Mouse (Mus musculus) midbrain, embryonic 13.5 days (tissue): ENCODE measurements at regions not wholly inside any gene's neighbourhood (a gene's known extent, or its start where the extent isn't known, plus 50 kb on each side); places are given as distances from the start of the nearest gene placed in this dataset.
A peak's percentile ranks its signal among the peaks of the same experiment; 100 is the strongest.

ENCODE experiments used
- ATAC-seq: fragments of 200-750 bp; cut with Nextera tagmentation; 2 replicates; pipeline ENCODE4 v1.8.0; 2017; ENCODE audit warnings: mild to moderate bottlenecking, moderate TSS enrichment, moderate library complexity
- H3K27ac ChIP-seq: fragments of 300-500 bp; sonication (generic); 2 replicates; pipeline ENCODE4 v1.5.1; 2015; ENCODE audit warnings: inconsistent platforms, mild to moderate bottlenecking, moderate library complexity
- H3K27me3 ChIP-seq: fragments of 300-500 bp; sonication (generic); 2 replicates; pipeline ENCODE4 v1.6.1; 2015; ENCODE audit warnings: mild to moderate bottlenecking, inconsistent platforms
- H3K36me3 ChIP-seq: fragments of 300-500 bp; sonication (generic); 2 replicates; pipeline ENCODE4 v1.6.1; 2015; ENCODE audit warnings: mild to moderate bottlenecking, inconsistent platforms
- H3K4me1 ChIP-seq: fragments of 300-500 bp; sonication (generic); replicated peaks from 2 replicates; pipeline ENCODE4 v1.6.1; 2015; ENCODE audit warnings: inconsistent platforms
- H3K4me2 ChIP-seq: fragments of 300-500 bp; sonication (generic); replicated peaks from 2 replicates; pipeline ENCODE4 v1.6.1; 2015; ENCODE audit warnings: moderate library complexity, mild to moderate bottlenecking, inconsistent platforms
- H3K4me3 ChIP-seq: fragments of 300-500 bp; sonication (generic); replicated peaks from 2 replicates; pipeline ENCODE4 v1.5.1; 2015; ENCODE audit warnings: mild to moderate bottlenecking, inconsistent platforms
- H3K9ac ChIP-seq: fragments of 300-500 bp; sonication (generic); replicated peaks from 2 replicates; pipeline ENCODE4 v1.6.1; 2015; ENCODE audit warnings: mild to moderate bottlenecking, inconsistent platforms
- H3K9me3 ChIP-seq: fragments of 300-500 bp; sonication (generic); 2 replicates; pipeline ENCODE4 v1.6.1; 2016; ENCODE audit warnings: mild to moderate bottlenecking, inconsistent platforms
- WGBS: fragments of 180-500 bp; shearing (Covaris S2); methylation state at CpG from one replicate; pipeline ENCODE4 v1.1.7; 2015; 5-methylcytosine and 5-hydroxymethylcytosine counted together

DNA sequence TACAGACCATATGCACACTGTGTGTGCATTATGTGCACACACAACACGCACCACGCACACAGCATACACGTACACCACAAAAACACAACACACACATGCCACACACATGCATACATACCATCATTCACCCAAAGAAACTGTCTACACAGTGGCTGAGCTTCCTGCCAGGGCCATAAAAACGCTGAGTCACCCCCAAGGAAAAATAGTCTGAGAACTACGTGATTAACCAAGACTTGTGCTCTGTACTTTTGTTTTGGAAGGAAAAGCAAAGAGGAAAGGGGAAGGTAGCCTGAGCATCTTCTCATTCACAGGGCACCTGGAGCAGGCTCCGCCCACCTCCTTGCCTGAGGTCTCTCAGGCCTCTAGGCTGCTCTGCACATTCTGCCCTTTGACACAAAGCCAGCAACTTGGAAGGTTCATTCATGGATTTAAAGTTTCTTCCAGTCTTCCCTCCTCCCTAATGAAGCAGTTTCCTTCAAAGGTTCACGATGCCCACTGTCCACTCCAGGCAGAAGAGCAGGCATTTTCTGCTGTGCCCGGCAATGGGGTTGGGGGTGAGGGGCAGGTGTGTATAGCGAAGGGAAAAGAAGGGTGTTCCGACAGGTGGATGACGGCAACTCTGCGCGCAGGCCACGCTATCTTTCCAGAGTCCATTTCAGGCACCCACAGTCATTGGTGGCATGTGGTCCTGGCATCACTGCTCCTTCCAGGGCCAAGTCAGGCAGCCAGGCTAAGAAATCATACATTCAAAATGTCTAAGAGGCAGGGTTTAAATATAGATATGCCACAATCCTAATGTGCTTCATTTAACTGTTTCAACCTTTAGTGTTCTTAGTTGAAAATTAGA lies 333.9 kb downstream of the 1500009L16Rik start:
- ATAC-seq, result no peak
- no peak overlapping the region for H3K9ac ChIP-seq
- H3K27ac ChIP-seq, result no peak overlapping the region
- 88% methylated on average over 14 of the region's 14 CpGs for WGBS
- H3K9me3 ChIP-seq, result no peaks in the 10 kb centered on the region
- no peak overlapping the region for H3K4me3 ChIP-seq
- no peaks in the 10 kb centered on the region for H3K27me3 ChIP-seq
- H3K36me3 ChIP-seq, result no peaks in the 10 kb centered on the region
- H3K4me2 ChIP-seq, result no peak overlapping the region
- peaks cover 32% of the 10 kb centered on the region for H3K4me1 ChIP-seq

DNA sequence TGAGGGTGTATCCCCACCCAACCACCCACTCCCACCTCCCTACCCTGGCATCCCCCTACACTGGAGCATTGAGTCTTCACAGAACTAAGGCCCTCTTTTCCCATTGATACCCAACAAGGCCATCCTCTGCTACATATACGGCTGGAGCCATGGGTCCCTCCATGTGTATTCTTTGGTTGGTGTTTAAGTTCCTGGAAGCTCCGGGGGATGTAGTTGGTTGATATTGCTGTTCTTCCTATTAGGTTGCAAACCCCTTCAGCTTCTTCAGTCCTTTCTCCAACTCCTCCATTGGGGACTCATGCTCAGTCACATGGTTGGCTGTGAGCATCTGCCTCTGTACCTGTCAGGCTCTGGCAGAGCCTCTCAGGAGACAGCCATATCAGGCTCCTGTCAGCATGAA lies 335.6 kb downstream of the 1500009L16Rik start:
- Histone ChIP-seq H3K4me2 (no peak overlapping the region), H3K27me3 (no peaks in the 10 kb centered on the region), H3K9me3 (no peaks in the 10 kb centered on the region), H3K27ac (no peak overlapping the region), H3K36me3 (no peaks in the 10 kb centered on the region), H3K4me3 (no peak overlapping the region), H3K4me1 (peaks cover 32% of the 10 kb centered on the region), H3K9ac (no peak overlapping the region)
- 96% methylated on average over 2 of the region's 2 CpGs for WGBS
- no peak for ATAC-seq

DNA sequence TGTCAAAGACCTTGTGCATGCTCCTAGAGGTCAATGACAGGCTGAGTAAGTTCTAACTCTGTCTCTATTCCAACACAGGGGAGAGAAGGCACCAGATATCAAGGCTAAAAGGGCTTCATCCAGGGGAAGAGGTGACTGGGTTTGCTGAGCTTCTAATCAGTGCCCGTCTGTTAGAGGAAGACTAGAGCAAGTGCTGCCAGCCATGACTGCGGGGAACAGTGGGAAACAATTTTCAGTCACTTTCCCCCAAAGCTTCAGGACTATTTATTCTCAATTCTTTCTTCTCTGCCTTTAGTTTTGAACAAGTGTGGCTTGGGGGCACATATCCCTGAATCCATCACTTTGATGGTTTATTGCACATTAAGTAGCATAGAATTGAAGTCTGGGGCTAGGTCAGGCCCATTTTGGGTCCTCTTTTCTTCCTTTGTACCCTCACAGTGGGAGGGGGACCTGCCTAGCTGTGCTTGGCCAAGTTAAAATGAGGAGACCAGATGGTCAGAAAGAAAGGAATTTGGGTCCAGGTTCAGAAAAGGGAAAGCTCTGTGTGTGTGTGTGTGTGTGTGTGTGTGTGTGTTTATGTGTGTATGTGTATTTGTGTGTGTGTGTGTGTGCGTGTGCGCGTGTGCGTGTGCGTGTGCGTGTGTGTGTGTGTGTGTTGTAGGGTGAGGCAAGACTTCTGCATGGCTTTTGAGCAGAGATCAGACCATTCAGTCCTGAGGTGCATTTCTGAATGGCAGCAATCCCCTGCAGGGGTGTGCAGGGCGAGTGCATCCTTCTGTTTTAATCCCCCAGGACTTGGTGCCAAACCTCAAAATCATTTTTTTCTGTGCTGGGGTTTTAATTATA lies 337.2 kb downstream of the 1500009L16Rik start:
- H3K27ac ChIP-seq, result peak overlapping the region; percentile 63
- H3K9me3 ChIP-seq, result no peaks in the 10 kb centered on the region
- peaks cover 28% of the 10 kb centered on the region for H3K4me1 ChIP-seq
- 46% methylated on average over 9 of the region's 9 CpGs for WGBS
- 0 out of 2 replicates have a peak, but pooled peaks have one; percentile 48 for ATAC-seq
- H3K4me2 ChIP-seq, result peak overlapping the region; percentile 5; the same call in 1 of the 2 replicates
- H3K9ac ChIP-seq, result no peak overlapping the region
- H3K4me3 ChIP-seq, result no peak overlapping the region
- no peaks in the 10 kb centered on the region for H3K36me3 ChIP-seq
- H3K27me3 ChIP-seq, result no peaks in the 10 kb centered on the region

DNA sequence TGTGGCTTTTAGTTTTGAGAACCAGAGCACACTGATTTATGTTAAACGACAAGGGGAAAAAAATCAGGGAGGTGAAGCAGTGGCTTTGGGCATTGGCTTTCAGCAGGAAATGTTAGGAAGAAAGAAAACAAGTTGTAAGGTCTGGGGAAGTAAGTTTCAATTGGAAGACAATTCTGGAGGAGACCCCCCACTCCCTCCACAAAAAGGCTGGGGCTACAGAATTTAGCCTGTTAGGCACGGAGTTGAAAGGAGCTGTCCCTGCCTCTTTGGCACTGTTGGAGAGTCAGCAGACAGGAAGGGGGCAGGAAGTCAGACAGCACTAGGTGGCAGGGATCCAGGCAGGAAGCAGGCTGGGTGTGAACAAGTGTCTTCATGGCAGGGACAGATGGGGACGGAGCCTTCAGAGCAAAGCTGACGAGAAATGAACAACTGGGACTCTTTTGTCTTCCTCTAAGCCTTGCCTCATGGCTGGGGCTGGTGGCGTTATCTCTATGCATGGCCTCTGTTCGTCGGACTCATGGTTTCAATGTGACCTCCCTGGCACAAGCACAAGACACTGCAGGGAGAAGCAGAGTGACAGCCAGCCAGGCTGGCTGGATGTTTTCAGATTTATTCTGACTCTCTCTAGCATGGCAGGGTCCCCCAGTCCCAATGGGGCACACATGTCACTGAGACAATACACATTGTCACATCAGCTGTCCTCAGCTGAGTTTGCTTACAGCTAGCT lies 338.0 kb downstream of the 1500009L16Rik start:
- 8% methylated on average over 7 of the region's 7 CpGs for WGBS
- Histone ChIP-seq H3K27ac (peak overlapping the region; percentile 63), H3K4me3 (no peak overlapping the region), H3K27me3 (no peaks in the 10 kb centered on the region), H3K4me2 (peak overlapping the region; percentile 5), H3K9me3 (no peaks in the 10 kb centered on the region), H3K36me3 (no peaks in the 10 kb centered on the region), H3K9ac (no peak overlapping the region), H3K4me1 (peaks cover 23% of the 10 kb centered on the region)
- peak; percentile 85 for ATAC-seq

DNA sequence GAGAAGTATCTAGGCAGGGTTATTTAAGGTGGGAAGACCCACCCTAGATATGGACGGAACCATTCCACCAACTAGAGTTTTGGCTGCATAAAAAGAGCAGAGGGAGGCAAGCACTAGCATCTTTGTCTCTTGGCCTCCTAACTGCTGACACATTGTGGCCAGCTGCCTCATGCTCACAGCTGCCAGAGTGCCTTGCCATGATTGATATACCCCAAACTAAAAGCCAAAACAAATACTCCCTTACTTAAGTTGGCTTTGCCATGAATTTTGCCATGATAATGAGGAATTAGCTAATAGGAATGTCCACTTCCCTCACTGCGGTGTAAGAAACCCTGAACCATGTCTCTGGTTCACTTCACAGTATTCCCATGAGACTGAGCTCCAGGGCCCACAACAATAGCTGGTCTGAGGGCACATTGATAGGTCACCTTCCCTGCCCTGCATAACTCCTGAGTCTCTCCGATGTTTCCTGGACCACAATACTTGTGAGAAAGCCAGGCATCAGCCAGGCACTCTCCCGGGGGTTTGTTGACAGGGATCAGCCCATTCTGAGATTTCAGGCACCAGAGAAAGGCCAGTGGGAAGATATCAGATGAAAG lies 344.5 kb downstream of the 1500009L16Rik start:
- Histone ChIP-seq H3K27ac (no peak overlapping the region), H3K9me3 (no peaks in the 10 kb centered on the region), H3K36me3 (no peaks in the 10 kb centered on the region), H3K9ac (no peak overlapping the region), H3K4me2 (no peak overlapping the region), H3K4me1 (no peaks in the 10 kb centered on the region), H3K27me3 (no peaks in the 10 kb centered on the region), H3K4me3 (no peak overlapping the region)
- WGBS, result 87% methylated on average over 4 of the region's 4 CpGs
- no peak for ATAC-seq

DNA sequence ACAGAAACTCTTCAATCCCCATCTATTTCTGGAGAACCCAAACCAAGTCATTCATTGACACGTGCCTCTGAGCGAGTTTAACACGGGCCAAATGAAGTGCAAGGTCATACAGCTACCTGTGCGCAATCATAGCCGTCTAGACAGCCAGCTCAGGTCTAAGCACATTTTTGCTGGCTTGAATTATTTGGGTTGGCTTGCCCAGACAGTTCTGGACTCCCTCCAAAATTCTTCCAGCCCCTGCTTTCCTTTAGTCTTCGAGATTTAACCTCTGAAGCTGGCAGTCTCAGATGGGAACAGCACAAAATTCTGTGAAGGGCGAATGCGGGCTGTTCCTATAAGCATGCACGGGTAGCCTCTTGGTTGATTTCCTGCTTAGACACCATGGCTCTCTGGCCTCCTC lies 347.1 kb downstream of the 1500009L16Rik start:
- ATAC-seq, result no peak
- Histone ChIP-seq H3K36me3 (no peaks in the 10 kb centered on the region), H3K9ac (no peak overlapping the region), H3K4me1 (peaks cover 6% of the 10 kb centered on the region), H3K4me3 (no peak overlapping the region), H3K27me3 (no peaks in the 10 kb centered on the region), H3K4me2 (no peak overlapping the region), H3K27ac (no peak overlapping the region), H3K9me3 (no peaks in the 10 kb centered on the region)
- 93% methylated on average over 9 of the region's 9 CpGs for WGBS

DNA sequence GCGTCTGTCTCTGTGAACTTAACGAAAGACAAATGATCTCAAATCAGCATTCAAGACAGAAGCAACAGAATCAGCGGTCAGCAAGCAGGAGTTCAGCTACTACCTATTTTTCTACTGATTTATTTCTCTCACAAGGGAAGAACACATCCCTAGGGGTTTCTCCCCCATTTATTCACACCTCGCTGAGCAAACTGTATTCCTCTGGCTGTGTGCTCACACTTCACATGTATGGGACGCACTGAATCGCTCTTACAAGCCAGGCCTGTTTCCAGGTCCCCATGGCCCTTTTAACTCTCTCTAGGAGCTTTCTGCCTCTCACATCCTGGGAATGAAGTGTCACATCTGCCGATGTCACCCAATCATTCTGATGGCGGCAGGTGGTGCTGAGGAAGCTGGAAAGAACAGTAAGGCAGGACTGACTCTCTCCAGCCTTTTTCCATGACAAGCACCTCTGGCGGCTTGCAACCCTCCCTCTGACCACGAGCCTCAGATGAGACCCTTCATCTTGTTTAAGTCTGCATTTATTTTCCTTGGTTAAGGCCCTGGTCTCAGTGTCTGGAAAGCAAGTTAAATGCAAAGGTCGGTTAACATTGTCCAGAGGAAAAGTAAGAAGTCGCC lies 350.3 kb downstream of the 1500009L16Rik start:
- Histone ChIP-seq H3K9me3 (peaks cover 7% of the 10 kb centered on the region; the same call in 1 of the 2 replicates), H3K4me1 (peaks cover 6% of the 10 kb centered on the region), H3K36me3 (no peaks in the 10 kb centered on the region), H3K27me3 (no peaks in the 10 kb centered on the region), H3K27ac (no peak overlapping the region), H3K4me2 (no peak overlapping the region), H3K4me3 (no peak overlapping the region), H3K9ac (no peak overlapping the region)
- 65% methylated on average over 12 of the region's 12 CpGs for WGBS
- ATAC-seq, result no peak

DNA sequence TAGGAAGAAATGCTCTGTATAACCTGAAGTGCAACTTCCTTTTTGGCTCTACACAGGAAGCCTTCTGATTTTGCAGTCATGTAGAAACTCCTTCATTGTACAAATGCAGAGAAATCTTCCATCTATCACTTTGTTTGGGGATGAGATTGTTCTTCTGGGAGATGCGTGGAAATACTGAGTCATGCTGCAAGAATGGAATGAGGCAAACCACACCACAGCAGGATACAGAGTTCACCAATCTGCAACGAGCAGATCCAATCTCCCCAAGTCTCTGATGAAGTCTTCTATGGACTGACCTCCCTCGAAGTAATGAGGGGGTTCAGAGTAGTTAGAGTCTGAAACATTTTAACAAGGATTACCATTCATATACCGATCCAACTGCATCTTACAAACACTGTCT lies 352.9 kb downstream of the 1500009L16Rik start:
- Histone ChIP-seq H3K9me3 (peaks cover 7% of the 10 kb centered on the region; the same call in 1 of the 2 replicates), H3K4me1 (peaks cover 6% of the 10 kb centered on the region), H3K4me2 (no peak overlapping the region), H3K27ac (no peak overlapping the region), H3K4me3 (no peak overlapping the region), H3K36me3 (no peaks in the 10 kb centered on the region), H3K27me3 (no peaks in the 10 kb centered on the region), H3K9ac (no peak overlapping the region)
- 84% methylated on average over 4 of the region's 4 CpGs for WGBS
- ATAC-seq, result no peak

DNA sequence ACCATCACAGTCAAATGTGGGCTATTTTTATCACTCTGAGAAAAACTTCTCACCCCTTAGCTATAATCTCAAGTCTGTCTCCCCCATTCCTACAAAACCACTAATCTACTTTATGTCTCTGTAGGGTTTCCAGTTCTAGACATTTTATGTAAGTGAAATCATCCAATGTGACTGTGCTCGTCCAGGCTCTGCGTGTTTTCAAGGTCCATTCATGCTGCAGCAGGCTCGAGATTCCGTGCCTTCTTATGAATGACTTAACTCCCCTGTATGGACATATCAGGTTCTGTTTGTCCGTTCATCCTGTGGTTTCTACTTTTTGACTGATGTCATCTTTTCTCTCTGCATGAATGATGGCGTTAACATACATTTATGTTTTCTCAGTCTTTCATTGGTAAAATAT lies 357.6 kb downstream of the 1500009L16Rik start:
- Histone ChIP-seq H3K9me3 (peaks cover 7% of the 10 kb centered on the region; the same call in 1 of the 2 replicates), H3K4me1 (0 out of 2 replicates have a peak, but pooled peaks cover 4% of the 10 kb centered on the region), H3K27me3 (no peaks in the 10 kb centered on the region), H3K4me2 (no peak overlapping the region), H3K27ac (no peak overlapping the region), H3K36me3 (no peaks in the 10 kb centered on the region), H3K4me3 (no peak overlapping the region), H3K9ac (no peak overlapping the region)
- ATAC-seq, result no peak
- WGBS, result 90% methylated on average over 6 of the region's 6 CpGs

DNA sequence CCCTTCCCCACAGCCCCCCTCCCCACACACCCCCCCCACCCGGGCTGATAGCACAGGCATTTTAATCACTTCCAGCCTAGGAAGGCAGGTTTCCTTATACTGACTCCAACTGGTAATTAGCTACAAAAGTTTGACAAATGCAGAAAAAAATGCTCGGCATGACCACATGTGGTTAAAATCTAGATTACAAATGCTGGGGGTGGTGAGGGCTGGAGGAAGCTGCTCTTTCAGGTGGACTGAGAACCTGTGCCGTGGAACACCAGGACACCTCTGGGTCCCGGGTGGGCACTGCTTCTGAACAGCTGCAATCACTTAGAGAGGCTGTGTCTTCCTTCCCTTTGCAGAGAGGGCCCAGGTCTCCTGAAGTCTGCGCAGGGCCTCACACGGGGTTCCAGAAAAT lies 358.7 kb downstream of the Nuak1 start:
- H3K4me1 ChIP-seq, result 0 out of 2 replicates have a peak, but pooled peaks cover 4% of the 10 kb centered on the region
- no peak overlapping the region for H3K4me3 ChIP-seq
- no peak for ATAC-seq
- H3K4me2 ChIP-seq, result no peak overlapping the region
- no peaks in the 10 kb centered on the region for H3K27me3 ChIP-seq
- no peak overlapping the region for H3K9ac ChIP-seq
- H3K36me3 ChIP-seq, result no peaks in the 10 kb centered on the region
- peaks cover 7% of the 10 kb centered on the region; the same call in 1 of the 2 replicates for H3K9me3 ChIP-seq
- no peak overlapping the region for H3K27ac ChIP-seq
- 70% methylated on average over 6 of the region's 6 CpGs for WGBS

DNA sequence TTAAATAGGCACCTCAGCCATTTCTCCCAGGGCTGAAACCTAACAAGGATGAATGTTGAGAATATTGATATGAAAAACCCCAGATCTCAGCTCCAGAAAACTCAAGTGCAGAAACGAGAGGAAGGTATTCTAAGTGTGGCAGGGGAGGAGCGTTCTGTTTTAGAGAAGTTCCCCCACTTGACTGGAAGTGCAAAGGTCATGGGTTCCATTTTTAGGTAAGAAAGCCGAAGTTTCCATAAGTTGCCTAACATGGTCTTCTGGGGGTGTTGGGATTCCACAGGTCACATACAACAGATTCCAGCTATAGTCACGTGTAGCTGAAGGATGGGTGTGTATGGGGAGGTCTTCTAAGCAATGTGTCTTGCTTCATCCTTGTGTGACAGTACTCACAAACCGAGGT lies 352.9 kb downstream of the Nuak1 start:
- H3K9ac ChIP-seq, result no peak overlapping the region
- 88% methylated on average over 5 of the region's 5 CpGs for WGBS
- H3K4me1 ChIP-seq, result no peaks in the 10 kb centered on the region
- no peak overlapping the region for H3K4me3 ChIP-seq
- H3K27me3 ChIP-seq, result no peaks in the 10 kb centered on the region
- no peaks in the 10 kb centered on the region for H3K36me3 ChIP-seq
- no peak overlapping the region for H3K27ac ChIP-seq
- no peak overlapping the region for H3K4me2 ChIP-seq
- no peaks in the 10 kb centered on the region for H3K9me3 ChIP-seq
- no peak for ATAC-seq
